Mouse (Mus musculus): ENCODE results near the gene Tmcc2. TPM values are rescaled to one million over a fixed set of nuclear protein-coding genes. Genes with fewer than 3 reads are reported as not detected.

Gene Tmcc2
- polyA plus RNA-seq (2015; fragmentation: Nextera tagmentation; extraction: Ambion mirVana): 0.74 and 0.86 TPM in 2 replicates

DNA sequence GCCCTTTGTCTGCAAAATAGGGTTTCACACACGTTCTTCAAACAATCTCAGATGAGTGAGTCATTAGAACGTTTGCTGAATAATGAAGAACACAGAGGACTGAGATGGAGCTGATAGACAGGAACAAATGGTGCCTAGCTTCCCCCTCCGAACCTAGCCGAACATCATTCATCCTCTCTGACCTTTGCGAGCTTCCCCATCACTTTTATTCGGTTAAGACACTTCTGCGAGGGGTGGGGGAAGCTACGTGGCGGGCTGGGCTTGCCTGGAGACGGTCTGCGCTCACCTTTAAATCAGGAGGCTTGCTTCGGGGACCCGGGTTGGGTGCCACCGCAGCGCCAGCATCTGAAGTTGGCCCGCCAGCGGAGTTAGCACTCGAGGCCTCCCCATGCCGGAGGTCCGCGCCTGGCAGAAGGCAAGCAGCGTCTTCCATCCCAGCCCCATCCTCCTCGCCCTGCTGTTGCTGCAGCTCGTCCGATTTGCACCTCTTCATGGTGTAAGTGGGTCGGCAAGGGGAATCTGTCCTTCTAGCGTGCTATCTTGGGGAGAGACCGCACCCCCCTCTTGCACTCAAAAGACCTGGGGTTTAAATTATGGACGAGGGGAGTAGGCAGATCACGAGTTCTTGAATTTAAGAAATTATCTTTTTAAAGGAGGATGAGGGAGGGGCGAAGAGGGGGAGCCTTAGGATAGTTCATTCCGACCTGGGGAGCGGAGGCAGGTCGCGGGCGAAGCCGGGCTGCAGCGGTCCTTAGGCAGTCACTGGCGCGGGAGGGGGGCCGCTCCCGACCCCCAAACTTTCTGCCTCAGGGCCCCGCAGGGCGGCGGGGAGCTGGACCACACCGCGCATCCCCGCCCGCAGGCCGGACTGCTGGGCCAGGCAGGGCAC is at the start of gene Tmcc2:
TSS of gene Tmcc2 (minus strand) at position 591 of the 889 bp plus-strand sequence.
- no peak for DNase-seq (ENCODE audit: low spot score)

DNA sequence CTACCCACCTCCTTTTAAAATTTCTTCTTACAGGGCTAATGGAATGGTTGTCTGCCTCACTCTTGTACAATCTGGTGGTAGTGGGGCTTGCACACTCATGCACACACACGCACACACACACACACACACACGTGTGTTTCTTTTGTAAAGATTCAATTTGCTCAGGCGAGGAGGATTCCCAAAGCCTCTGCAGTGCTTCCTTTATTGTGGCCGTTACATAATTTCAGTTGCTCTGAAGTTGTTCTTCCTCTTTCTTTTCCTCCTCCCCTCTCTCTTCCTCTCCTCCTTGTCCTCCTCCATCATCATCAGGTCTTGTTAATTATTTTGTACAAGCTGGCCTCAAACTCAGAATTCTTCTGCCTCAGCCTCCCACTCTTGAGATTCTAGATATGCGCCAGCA is 46.3 kb upstream of the Tmcc2 start:
- DNase-seq (ENCODE audit: low spot score): no peak

- no peak for DNase-seq (ENCODE audit: low spot score)
Observed at GRCm38 (mm10) chr1:132436960-132437359, 45.9 kb upstream of the Tmcc2 start.

GRCm38 (mm10) chr1:132436320-132436958 is 45.4 kb upstream of the Tmcc2 start:
- no peak for DNase-seq (ENCODE audit: low spot score)

DNA sequence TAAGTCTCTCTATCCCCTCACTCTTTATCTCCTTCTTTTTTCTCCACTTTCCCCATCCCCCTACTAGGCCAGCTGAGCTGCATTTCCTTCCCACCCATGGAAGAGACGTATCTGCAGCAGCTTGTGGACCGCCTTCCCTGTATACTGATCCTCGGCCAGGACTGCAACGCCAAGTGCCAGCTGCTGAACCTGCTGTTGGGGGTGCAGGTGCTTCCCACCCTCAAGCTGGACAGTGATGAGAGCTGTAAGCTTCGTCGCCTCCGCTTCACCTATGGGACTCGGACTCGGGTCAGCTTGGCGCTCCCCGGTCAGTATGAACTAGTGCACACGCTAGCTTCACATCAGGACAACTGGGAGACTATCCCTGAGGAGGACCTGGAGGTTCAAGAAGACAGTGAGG is 43.0 kb upstream of the Tmcc2 start:
- DNase-seq (ENCODE audit: low spot score): no peak

- no peak for DNase-seq (ENCODE audit: low spot score)
Observed at GRCm38 (mm10) chr1:132433349-132433748, 42.3 kb upstream of the Tmcc2 start.

GRCm38 (mm10) chr1:132431716-132432115 is 40.6 kb upstream of the Tmcc2 start:
- no peak for DNase-seq (ENCODE audit: low spot score)

GRCm38 (mm10) chr1:132430818-132431217 is 39.7 kb upstream of the Tmcc2 start:
- DNase-seq (ENCODE audit: low spot score): no peak

DNA sequence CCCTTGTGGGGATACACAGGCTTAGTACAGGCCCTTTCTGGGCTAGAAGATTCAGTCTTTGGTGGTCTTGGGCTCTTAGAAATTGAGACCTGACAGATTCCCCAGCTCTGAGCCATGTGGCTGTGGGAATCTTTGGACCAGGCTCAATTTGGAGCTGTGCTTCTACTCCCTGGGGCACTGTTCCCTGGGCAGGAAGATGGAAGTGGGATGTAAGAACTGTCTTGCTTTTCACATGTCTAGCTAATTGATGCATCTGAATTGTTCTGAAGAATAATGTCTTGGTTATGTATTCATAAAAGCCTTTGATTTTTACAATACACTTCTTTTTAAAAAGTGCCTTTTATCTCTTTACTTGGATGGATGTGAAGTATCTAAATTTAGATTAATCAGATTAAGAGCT is 34.5 kb upstream of the Tmcc2 start:
- DNase-seq (ENCODE audit: low spot score): no peak

GRCm38 (mm10) chr1:132422912-132423696 is 32.0 kb upstream of the Tmcc2 start:
- no peak for DNase-seq (ENCODE audit: low spot score)

GRCm38 (mm10) chr1:132420662-132421061 is 29.6 kb upstream of the Tmcc2 start:
- DNase-seq (ENCODE audit: low spot score): no peak

DNA sequence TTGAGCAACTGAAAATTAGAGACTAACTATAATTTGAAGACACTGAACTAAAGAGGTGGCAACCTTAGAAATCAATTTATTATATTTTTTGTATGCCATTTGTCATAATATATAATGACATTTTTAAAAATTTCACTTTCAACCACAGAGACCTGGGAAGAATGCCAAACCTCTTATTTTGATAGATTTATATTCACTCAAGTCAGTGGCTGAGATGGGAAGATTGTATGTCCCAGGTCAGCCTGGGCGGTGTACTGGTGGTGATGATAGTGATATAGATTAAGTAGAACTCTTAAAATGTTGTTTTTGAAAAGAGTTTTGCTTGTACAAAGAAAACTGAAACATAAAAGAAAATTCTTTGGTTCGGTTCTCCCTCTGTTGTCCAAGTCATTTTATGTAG is 29.1 kb upstream of the Tmcc2 start:
- DNase-seq (ENCODE audit: low spot score): no peak

DNA sequence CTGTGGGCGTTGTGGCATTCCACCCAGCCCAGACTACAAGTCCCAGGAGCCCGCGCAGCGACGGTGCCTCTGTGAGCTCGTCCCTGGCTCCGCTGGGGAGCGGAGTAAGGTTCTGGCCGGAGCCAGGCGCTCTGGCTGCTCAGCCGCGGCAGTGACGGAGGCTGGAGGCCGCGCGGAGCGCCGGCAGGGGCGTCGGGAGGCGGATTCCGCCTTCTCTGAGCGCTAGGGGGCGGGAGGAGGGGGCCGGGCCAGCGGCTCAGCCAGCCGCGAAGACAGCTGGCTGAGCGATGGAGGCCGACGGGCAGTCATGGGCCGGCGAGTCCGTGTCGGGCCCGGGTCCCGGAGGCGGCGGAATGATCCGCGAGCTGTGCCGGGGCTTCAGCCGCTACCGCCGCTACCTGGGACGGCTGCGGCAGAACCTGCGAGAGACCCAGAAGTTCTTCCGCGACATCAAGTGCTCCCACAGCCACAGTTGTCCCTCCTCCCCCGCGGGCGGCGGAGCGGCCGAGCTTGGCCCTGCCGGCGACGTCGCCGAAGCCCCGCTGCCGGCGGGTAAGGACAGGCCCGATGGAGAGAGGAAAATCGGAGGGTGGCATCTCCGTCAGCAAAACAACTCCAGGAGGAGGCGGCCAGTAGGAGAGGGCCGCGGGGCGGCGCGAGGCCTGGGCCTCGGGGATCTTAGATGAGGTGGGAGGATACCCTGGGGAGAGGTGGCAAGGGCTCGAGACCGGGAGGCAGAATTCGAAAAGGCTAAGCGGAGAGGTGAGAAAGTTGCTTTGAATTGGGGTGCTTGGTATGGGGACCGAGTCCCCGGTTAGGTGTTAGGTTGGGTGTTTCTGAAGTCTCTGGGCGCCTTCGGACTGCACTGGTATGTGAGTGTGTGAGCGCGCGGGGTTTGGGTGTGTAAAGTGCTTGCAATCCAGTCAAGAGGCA is 26.5 kb upstream of the Tmcc2 start, which contains the start of gene Dstyk:
TSS of gene Dstyk (plus strand) at position 237 of the 933 bp plus-strand sequence.
- DNase-seq (ENCODE audit: low spot score): peak; percentile 88

GRCm38 (mm10) chr1:132416943-132417290 is 25.8 kb upstream of the Tmcc2 start:
- no peak for DNase-seq (ENCODE audit: low spot score)

- DNase-seq (ENCODE audit: low spot score): no peak
Observed at GRCm38 (mm10) chr1:132416244-132416942, 25.3 kb upstream of the Tmcc2 start.

- no peak for DNase-seq (ENCODE audit: low spot score)
Observed at GRCm38 (mm10) chr1:132410657-132411056, 19.6 kb upstream of the Tmcc2 start.

GRCm38 (mm10) chr1:132401843-132402242 is 10.8 kb upstream of the Tmcc2 start:
- no peak for DNase-seq (ENCODE audit: low spot score)

GRCm38 (mm10) chr1:132400538-132400937 is 9.5 kb upstream of the Tmcc2 start:
- DNase-seq (ENCODE audit: low spot score): no peak

DNA sequence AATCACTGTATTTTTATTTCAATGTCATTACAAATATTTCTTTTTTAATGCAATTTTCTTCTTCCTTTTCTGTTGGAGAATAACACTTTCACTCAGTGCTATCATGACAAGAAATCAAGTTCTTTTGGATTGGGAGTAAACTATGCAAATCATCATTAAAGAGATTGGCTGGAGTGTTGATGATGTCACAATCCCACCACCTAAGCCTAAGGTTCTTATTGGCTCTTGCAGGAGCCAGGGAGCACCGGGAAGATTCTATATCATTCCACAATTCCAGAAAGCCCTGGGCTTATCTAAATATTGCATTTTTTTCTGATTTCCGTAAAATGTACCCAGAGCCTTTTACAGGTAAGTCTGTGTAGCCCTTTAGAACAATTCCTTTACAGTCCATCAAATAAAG is 5.6 kb upstream of the Tmcc2 start:
- no peak for DNase-seq (ENCODE audit: low spot score)

GRCm38 (mm10) chr1:132392872-132393271 is 1.8 kb upstream of the Tmcc2 start:
- DNase-seq (ENCODE audit: low spot score): no peak

All from thymus, postnatal 0 days (tissue).